18 mouse cellular contexts compared by ENCODE assay signal in genomic region chr9:101883295-101883694, GRCm38 (mm10). TPM values are rescaled to one million over a fixed set of nuclear protein-coding genes. Genes with fewer than 3 reads are reported as not detected.
DNase-seq lines count a peak whose midpoint lies in the region.
"Had no signal": no experiment of that assay in that cellular context is flagged by ENCODE, and none has a peak within 500 bp of the region (broad histone marks: within the 10 kb centered on the region; RNA-seq: fewer than 3 reads in every experiment).

No protein-coding gene starts in this region.

- DNase-seq in layer of hippocampus, adult 11-12 months (ENCODE audit: low spot score) = peak; percentile 5
- DNase-seq in layer of hippocampus, postnatal 25 days (ENCODE audit: extremely low spot score in 1 of 2, low spot score in 1 of 2) = no peak
- peak; percentile 12 for DNase-seq in right cerebral cortex, postnatal 4 days
- DNase-seq in right cerebral cortex, postnatal 25 days = no peak
- DNase-seq in cerebellum, postnatal 10 days = peak; percentile 83 to 91
- DNase-seq in kidney, adult 11 months = no peak
- DNase-seq in spleen, postnatal 10 days (ENCODE audit: low spot score in 2 of 2) = no peak
- DNase-seq: adrenal gland, postnatal 36 days; gastrocnemius, adult 2 months; heart, postnatal 36 days; right cerebral cortex, postnatal 14 days had no signal

RNA-seq across cellular contexts. Expression of gene 9630041A04Rik, which starts 21.7 kb away (rescaled TPM):
- not detected for total RNA-seq in layer of hippocampus, postnatal 25 days (2021)
- total RNA-seq: adrenal gland, postnatal 36 days; CH12.LX; gastrocnemius, adult 2 months; granulocyte monocyte progenitor cell, adult 5-6 weeks; heart, postnatal 36 days; layer of hippocampus, adult 18-20 months; left cerebral cortex, adult 2 months; liver, adult 2 months; megakaryocyte progenitor cell, adult 5-6 weeks; MEL had no signal

Comparison
In these comparisons a context has a peak if more than half of its experiments do, and no peak if none do; other contexts are left out.
1. DNase-seq: peak in layer of hippocampus, adult 11-12 months (single experiment), right cerebral cortex, postnatal 4 days (single experiment) and cerebellum, postnatal 10 days (2 of 2); none in layer of hippocampus, postnatal 25 days (0 of 2), right cerebral cortex, postnatal 25 days (single experiment), kidney, adult 11 months (single experiment) and spleen, postnatal 10 days (0 of 2).